Mouse (Mus musculus): ENCODE results near the gene Fam120a.

Gene Fam120a

DNA sequence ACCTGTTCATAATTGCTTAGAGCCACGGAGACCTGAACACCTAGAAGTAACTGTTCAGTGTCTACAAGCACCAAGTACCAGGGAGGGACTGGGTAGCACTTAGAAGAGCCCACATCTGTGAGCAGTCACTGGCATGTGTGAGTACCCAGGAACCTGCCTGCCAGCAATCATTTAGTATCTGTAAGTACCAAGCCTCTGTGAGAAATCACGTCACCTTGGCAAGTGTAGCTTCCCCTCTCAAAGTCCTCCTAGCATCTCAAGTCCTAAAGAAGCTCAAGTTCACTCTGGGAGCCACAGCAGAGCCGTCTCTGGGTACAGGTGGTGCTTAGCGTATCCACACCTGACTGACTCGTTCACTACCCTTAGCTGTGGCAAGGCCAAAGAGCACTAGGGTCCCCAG lies 116.1 kb downstream of the Fam120a start:
- 92% methylated on average over 5 of the region's 5 CpGs for WGBS

DNA sequence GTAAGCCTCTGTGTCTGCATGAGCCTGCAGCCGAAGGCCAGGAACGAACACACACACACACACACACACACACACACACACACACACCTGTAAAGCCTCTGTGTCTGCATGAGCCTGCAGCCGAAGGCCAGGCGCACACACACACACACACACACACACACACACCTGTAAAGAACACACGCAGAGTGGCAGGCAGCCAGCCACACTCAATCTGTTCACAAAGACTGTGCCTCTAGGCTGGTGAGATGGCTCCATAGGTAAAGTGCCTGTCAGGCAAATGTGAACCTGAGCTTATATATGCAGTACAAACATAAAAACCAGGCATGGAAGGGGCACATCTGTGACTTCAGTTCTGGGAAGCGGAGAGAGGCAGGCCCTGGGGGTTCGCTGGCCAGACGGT lies 117.0 kb downstream of the Fam120a start:
- 81% methylated on average over 8 of the region's 8 CpGs for WGBS

DNA sequence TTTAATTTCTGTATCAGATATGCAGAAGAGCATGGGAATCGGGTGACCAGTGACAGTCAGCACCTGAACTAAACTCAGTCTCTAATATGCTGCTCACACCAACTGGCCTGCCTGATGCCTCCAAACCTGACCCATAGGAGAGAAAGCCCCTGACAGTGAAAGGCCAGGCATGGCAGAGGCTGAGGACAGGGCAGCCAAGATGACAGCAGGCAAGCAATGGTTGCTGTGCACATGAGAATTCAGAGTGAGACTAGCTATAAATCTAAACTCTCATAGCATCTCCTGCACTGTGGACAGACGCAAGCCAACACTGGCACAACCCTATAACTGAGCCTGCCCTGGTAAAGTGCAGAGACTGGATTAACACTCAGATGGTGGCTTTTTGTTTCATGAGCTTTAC lies 117.5 kb downstream of the Fam120a start:
- WGBS: 87% methylated on average over 2 of the region's 2 CpGs

DNA sequence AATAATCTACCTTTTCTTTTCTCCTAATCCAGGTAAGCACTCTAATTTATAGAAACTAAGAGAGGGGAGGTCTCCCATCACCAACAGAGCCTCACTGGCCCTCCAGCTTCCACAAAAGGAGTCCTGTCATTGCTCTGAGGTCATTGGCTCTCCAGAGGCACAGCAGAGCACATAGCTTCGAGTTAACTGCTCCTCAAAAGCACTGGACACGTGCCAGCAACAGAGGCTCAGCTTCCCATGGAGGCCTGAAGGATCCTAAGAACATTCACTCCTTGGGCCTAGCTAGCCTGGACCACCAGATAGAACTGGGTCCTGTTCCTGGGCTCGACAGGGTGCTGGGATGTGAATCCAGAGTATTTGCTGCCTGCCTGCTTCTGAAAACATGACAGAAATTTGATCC lies 118.7 kb downstream of the Fam120a start:
- 40% methylated on average over 3 of the region's 3 CpGs for WGBS

DNA sequence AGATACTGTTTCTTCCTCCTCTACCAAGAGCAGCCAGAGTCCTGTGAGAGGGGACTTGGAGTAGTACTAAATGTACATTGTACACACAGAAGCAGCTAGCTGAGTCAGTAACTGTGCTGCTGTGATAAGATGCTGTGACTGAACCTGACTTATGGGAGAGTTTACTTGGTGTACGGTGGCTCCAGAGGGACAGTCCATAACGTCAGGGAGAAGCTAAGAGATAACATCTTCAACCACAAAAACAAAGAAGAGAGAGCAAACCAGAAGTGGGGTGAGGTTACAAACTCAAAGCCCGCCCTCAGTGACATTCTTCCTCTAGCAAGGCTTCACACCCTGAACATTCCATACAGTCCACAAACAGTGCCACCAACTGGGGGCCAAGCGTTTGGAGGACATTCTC lies 122.5 kb downstream of the Fam120a start:
- WGBS: 76% methylated on average over 4 of the region's 4 CpGs

DNA sequence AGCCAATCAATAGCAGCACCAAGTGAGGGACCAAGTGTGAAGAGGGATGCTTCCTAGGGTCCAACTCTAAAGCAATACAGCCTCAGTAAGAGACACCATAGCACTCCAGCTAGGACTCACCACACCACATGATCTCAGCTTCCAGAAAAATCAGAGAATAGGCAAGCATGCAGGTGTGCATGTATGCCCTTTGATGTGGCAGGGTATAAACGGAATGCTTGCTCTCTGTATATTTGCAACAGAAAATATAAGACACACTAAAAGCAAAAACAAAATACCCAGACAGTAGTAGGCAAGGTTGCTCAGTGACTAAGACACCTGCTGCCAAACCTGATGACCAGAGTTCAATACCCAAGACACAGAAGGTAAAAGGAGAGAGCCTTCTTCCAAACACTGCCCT lies 124.3 kb downstream of the Fam120a start:
- WGBS: 95% methylated on average over 1 of the region's 1 CpGs

DNA sequence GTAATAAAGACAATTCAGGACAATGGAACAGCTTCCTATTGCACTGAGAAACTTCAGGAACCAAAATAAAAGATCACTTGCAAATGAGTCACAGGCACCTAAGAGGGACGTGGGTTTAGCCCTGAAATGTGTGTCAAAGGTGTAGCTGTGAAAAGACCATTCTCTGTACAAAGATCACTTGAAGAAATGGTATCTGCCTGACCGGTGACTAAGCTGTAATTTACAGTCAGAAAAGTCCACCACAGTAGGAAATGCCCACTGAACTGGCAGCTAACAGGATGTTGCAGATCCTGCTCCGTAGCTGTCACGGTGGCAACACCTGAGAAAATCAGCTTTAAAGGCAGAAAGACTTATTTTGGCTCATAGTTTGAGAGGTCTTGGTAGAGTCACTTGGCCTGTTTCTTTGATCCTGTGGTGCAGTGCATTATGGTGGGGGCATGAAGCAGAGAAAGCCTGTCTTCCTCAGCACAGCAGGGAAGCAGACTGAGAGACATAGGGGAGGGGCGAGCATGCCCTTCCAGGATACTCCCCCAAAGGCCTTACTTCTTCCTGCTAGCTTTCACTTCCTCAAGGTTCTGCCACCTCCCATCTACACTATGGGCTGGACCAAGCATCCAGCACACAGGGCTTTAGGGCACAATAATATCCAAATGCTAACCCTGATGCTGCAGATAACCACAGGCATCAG lies 125.8 kb downstream of the Fam120a start:
- WGBS: 59% methylated on average over 5 of the region's 5 CpGs

DNA sequence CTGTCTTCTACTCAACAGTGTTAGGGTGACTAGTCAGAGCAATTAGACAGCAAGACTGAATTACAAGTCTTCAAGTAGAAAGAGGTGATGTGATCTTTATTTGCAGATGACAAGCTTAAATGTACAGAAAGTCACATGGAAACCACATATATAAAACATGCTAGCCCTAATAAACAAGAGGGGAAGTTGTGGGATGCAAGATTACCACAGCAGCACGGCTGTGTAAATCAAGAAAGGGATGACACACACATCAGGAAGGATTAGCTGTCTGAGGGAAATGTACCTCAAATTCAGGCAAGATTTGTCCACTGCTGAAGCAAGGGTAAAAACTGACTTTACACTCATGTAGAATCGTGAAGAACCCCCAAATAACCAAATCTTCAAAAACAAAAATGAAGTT lies 129.5 kb downstream of the Fam120a start:
- WGBS: 86% methylated on average over 2 of the region's 2 CpGs

DNA sequence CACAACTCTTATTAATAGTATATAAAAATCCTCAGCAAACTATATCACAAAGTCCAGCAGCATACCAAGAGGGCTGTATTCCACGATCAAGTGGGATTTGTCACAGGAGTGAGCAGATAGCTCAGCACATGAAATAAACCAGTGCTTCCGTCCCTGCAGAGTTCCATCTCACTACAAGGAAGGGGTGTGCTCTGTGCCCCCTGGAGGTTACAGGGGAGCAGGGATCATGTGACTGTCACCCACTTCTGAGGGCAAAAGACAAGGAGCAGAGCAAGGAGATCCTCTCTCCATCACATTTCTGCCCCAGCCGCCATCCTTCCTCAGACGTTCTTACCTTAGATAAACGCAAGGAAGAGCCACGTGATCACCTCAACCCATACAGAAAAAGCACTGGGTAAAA lies 130.3 kb downstream of the Fam120a start:
- 78% methylated on average over 6 of the region's 6 CpGs for WGBS

DNA sequence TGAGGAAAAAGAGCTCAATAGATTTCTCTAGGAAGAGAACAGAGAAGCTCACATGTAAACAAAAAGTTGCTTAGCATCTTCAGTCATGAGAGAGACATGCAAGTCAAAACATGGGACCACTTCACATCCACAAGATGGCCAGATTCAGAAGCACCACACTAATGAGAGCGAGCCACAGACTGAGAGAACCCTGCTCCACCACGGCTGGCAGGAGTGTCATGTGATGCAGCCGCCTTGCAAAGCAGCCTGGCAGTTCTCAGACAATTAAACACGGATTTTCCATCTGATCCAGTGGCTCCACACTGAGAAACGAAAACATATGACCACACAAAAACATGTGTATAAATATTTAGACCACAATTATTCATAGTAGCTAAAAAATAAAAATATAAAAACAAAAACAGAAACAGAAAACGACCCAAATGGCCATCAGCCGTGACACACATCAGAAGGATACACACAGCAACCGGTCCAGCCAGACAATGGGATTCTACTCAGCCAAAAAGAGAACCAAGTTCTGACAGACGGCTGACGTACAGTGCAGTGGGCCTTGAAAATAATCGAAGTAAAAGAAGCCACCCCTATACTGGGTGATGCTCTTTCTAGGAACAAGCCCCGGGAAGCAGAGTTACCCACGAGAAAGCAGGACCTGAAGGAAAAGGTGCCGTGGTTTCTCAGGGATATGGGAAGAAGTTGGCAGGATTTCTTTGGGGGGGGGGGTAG lies 137.1 kb downstream of the Fam120a start:
- WGBS: 57% methylated on average over 14 of the region's 14 CpGs

DNA sequence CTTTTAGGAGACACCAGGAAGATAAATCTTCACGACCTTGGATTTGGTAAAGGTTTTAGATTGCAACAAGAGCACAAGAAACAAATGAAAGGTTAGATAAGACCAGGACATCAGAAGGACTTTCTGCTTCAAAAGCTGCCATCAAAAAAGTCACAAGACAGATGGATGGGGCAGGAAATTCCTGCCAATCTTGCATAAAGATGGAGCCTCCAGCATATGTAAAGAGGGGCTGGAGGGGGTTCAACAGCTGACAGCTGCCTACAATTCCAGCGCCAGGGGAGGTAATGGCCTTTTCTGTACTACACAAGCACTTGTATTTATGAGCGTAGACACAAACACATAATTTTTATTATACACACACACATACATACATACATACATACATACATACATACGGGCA lies 138.0 kb downstream of the Fam120a start:
- WGBS: 80% methylated on average over 4 of the region's 4 CpGs

All from cerebral cortex, adult 2 months (tissue).